Mouse (Mus musculus): ENCODE measurements at regions not wholly inside any gene's neighbourhood (a gene's known extent, or its start where the extent isn't known, plus 50 kb on each side); places are given as distances from the start of the nearest gene placed in this dataset.
A peak's percentile ranks its signal among the peaks of the same experiment; 100 is the strongest.

- no peak for TF ChIP-seq CTCF (IDR thresholded peaks at IDR 0.05; ENCODE audit: insufficient read depth, low read depth, low read length)
- no peak for TF ChIP-seq POLR2A (IDR thresholded peaks at IDR 0.05; ENCODE audit: insufficient read depth, low read depth, low read length)
- H3K27ac ChIP-seq (ENCODE audit: insufficient read depth, low read depth, low read length) = no peak overlapping the region
- H3K4me3 ChIP-seq (ENCODE audit: insufficient read depth, low read depth, low read length) = no peak overlapping the region
- no peaks in the 10 kb centered on the region for H3K4me1 ChIP-seq (ENCODE audit: control insufficient read depth, insufficient read depth, low read length)
- WGBS = 79% methylated on average over 9 of the region's 9 CpGs
These were observed 101.9 kb upstream of the Mrps22 start for GRCm38 (mm10) chr9:98703331-98703730.

GRCm38 (mm10) chr9:98700571-98700970, 99.1 kb upstream of the Mrps22 start:
- Histone ChIP-seq H3K27ac (ENCODE audit: insufficient read depth, low read depth, low read length) (no peak overlapping the region), H3K4me3 (ENCODE audit: insufficient read depth, low read depth, low read length) (no peak overlapping the region), H3K4me1 (ENCODE audit: control insufficient read depth, insufficient read depth, low read length) (no peaks in the 10 kb centered on the region)
- TF ChIP-seq POLR2A (IDR thresholded peaks at IDR 0.05; ENCODE audit: insufficient read depth, low read depth, low read length) (no peak), CTCF (IDR thresholded peaks at IDR 0.05; ENCODE audit: insufficient read depth, low read depth, low read length) (no peak)
- 83% methylated on average over 5 of the region's 5 CpGs for WGBS

- H3K4me3 ChIP-seq (ENCODE audit: insufficient read depth, low read depth, low read length) = no peak overlapping the region
- 49% methylated on average over 7 of the region's 7 CpGs for WGBS
- no peak for TF ChIP-seq CTCF (IDR thresholded peaks at IDR 0.05; ENCODE audit: insufficient read depth, low read depth, low read length)
These were observed 95.7 kb upstream of the Mrps22 start for GRCm38 (mm10) chr9:98697155-98697554.

GRCm38 (mm10) chr9:98695035-98695434, 93.6 kb upstream of the Mrps22 start:
- no peak overlapping the region for H3K27ac ChIP-seq (ENCODE audit: insufficient read depth, low read depth, low read length)
- peaks cover 5% of the 10 kb centered on the region for H3K4me1 ChIP-seq (ENCODE audit: control insufficient read depth, insufficient read depth, low read length)
- no peak overlapping the region for H3K4me3 ChIP-seq (ENCODE audit: insufficient read depth, low read depth, low read length)
- WGBS = 34% methylated on average over 10 of the region's 10 CpGs
- TF ChIP-seq CTCF (IDR thresholded peaks at IDR 0.05; ENCODE audit: insufficient read depth, low read depth, low read length) = no peak
- TF ChIP-seq POLR2A (IDR thresholded peaks at IDR 0.05; ENCODE audit: insufficient read depth, low read depth, low read length) = no peak

More at GRCm38 (mm10) chr9:98697155-98697554, 95.7 kb upstream of the Mrps22 start:
- no peaks in the 10 kb centered on the region for H3K4me1 ChIP-seq (ENCODE audit: control insufficient read depth, insufficient read depth, low read length)
- H3K27ac ChIP-seq (ENCODE audit: insufficient read depth, low read depth, low read length) = no peak overlapping the region

- peak overlapping the region; percentile 29 for H3K4me3 ChIP-seq (ENCODE audit: insufficient read depth, low read depth, low read length)
- H3K4me1 ChIP-seq (ENCODE audit: control insufficient read depth, insufficient read depth, low read length) = peaks cover 5% of the 10 kb centered on the region
- H3K27ac ChIP-seq (ENCODE audit: insufficient read depth, low read depth, low read length) = no peak overlapping the region
- 55% methylated on average over 14 of the region's 14 CpGs for WGBS
- no peak for TF ChIP-seq POLR2A (IDR thresholded peaks at IDR 0.05; ENCODE audit: insufficient read depth, low read depth, low read length)
- TF ChIP-seq CTCF (IDR thresholded peaks at IDR 0.05; ENCODE audit: insufficient read depth, low read depth, low read length) = no peak
These were observed 89.5 kb upstream of the Mrps22 start for GRCm38 (mm10) chr9:98690839-98691516.

GRCm38 (mm10) chr9:98685548-98685947, 84.1 kb upstream of the Mrps22 start:
- H3K27ac ChIP-seq (ENCODE audit: insufficient read depth, low read depth, low read length) = no peak overlapping the region
- TF ChIP-seq POLR2A (IDR thresholded peaks at IDR 0.05; ENCODE audit: insufficient read depth, low read depth, low read length) = no peak
- H3K4me3 ChIP-seq (ENCODE audit: insufficient read depth, low read depth, low read length) = no peak overlapping the region
- no peaks in the 10 kb centered on the region for H3K4me1 ChIP-seq (ENCODE audit: control insufficient read depth, insufficient read depth, low read length)
- 87% methylated on average over 7 of the region's 7 CpGs for WGBS

GRCm38 (mm10) chr9:98684336-98684735, 82.9 kb upstream of the Mrps22 start:
- Histone ChIP-seq H3K4me1 (ENCODE audit: control insufficient read depth, insufficient read depth, low read length) (no peaks in the 10 kb centered on the region), H3K27ac (ENCODE audit: insufficient read depth, low read depth, low read length) (no peak overlapping the region), H3K4me3 (ENCODE audit: insufficient read depth, low read depth, low read length) (no peak overlapping the region)
- 85% methylated on average over 6 of the region's 6 CpGs for WGBS
- TF ChIP-seq POLR2A (IDR thresholded peaks at IDR 0.05; ENCODE audit: insufficient read depth, low read depth, low read length) (no peak), CTCF (IDR thresholded peaks at IDR 0.05; ENCODE audit: insufficient read depth, low read depth, low read length) (no peak)

- Histone ChIP-seq H3K27ac (ENCODE audit: insufficient read depth, low read depth, low read length) (no peak overlapping the region), H3K4me3 (ENCODE audit: insufficient read depth, low read depth, low read length) (no peak overlapping the region), H3K4me1 (ENCODE audit: control insufficient read depth, insufficient read depth, low read length) (no peaks in the 10 kb centered on the region)
- WGBS = 81% methylated on average over 7 of the region's 7 CpGs
- TF ChIP-seq CTCF (IDR thresholded peaks at IDR 0.05; ENCODE audit: insufficient read depth, low read depth, low read length) (no peak), POLR2A (IDR thresholded peaks at IDR 0.05; ENCODE audit: insufficient read depth, low read depth, low read length) (no peak)
These were observed 74.2 kb upstream of the Mrps22 start for GRCm38 (mm10) chr9:98675612-98676011.

GRCm38 (mm10) chr9:98673461-98674114, 72.1 kb upstream of the Mrps22 start:
- Histone ChIP-seq H3K4me1 (ENCODE audit: control insufficient read depth, insufficient read depth, low read length) (no peaks in the 10 kb centered on the region), H3K27ac (ENCODE audit: insufficient read depth, low read depth, low read length) (no peak overlapping the region), H3K4me3 (ENCODE audit: insufficient read depth, low read depth, low read length) (no peak overlapping the region)
- 89% methylated on average over 13 of the region's 13 CpGs for WGBS
- no peak for TF ChIP-seq POLR2A (IDR thresholded peaks at IDR 0.05; ENCODE audit: insufficient read depth, low read depth, low read length)
- no peak for TF ChIP-seq CTCF (IDR thresholded peaks at IDR 0.05; ENCODE audit: insufficient read depth, low read depth, low read length)

Measured in olfactory bulb, adult 2 months (tissue).